Mouse (Mus musculus) E14TG2a.4 (cell line): Measurements from ENCODE around the gene Setdb1.

Source experiments
- CTCF ChIP-seq: conservative IDR thresholded peaks from 2 replicates; pipeline ENCODE4 v1.5.1; 2014; ENCODE audit warnings: low read length
- NANOG ChIP-seq: IDR thresholded peaks from 2 replicates; pipeline ENCODE4 v1.6.1; 2014; ENCODE audit warnings: borderline replicate concordance, low read length, mixed read lengths
- POU5F1 ChIP-seq: IDR thresholded peaks from 2 replicates; pipeline ENCODE4 v1.6.1; 2014; ENCODE audit warnings: low read length, borderline replicate concordance

DNA sequence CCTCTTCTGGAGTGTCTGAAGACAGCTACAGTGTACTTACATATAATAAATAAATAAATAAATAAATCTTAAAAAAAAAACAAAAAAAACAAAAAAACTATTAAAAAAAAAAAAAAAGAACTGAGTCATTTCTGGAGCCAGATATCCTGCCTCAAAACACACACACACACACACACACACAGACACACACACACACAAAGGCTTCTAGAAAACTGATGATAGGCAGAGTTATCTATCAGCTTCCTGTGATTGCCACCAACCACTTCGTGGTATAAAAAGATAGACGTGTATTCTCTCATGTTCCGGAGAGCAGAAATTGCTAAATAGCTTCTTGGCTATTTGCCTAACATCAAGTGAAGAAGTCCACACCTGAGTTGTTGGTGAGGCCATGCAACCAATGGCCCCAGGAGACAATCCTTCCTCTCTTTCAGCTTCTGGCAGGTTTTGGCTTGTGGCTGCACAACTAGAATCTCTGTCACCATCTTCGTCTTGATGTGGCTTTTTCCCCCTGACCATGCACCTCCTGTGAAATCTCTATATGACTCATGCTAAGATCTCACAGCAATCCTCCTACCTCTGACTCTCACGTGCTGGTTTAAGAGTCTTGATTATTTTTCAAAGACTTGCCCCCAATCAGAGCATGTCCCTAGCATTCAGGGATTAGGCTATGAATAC, 28.5 kb upstream of the Setdb1 start:
- no peak for TF ChIP-seq CTCF
- no peak for TF ChIP-seq POU5F1
- TF ChIP-seq NANOG = no peak
